Mouse (Mus musculus) erythroblast, embryonic 14.5 days (primary cell): ENCODE results near the gene Glrb. TPM values are rescaled to one million over a fixed set of nuclear protein-coding genes. Genes with fewer than 3 reads are reported as not detected.

ENCODE experiments used
- H3K27me3 ChIP-seq: 2 replicates; pipeline ENCODE4 v1.6.1; 2012; ENCODE audit warnings: inconsistent platforms; ENCODE audit not compliant: control insufficient read depth
- H3K36me3 ChIP-seq: 2 replicates; pipeline ENCODE4 v1.6.1; 2012; ENCODE audit warnings: mild to moderate bottlenecking, inconsistent platforms; ENCODE audit not compliant: control insufficient read depth
- H3K4me1 ChIP-seq: 2 replicates; pipeline ENCODE4 v1.6.1; 2012; ENCODE audit warnings: inconsistent platforms; ENCODE audit not compliant: control insufficient read depth
- H3K4me3 ChIP-seq: replicated peaks from 2 replicates; pipeline ENCODE3; 2012; ENCODE audit warnings: moderate library complexity, mild to moderate bottlenecking, inconsistent platforms
- H3K9me3 ChIP-seq: 2 replicates; pipeline ENCODE4 v1.6.1; 2012; ENCODE audit warnings: low read length, inconsistent platforms, mixed read lengths; ENCODE audit not compliant: control insufficient read depth
- GATA1 ChIP-seq: IDR thresholded peaks from 2 replicates; pipeline ENCODE4 v1.6.1; 2012; ENCODE audit warnings: low read length, inconsistent platforms, mixed read lengths
- TAL1 ChIP-seq: IDR thresholded peaks from 3 replicates; pipeline ENCODE4 v1.6.1; 2012; ENCODE audit warnings: low read length, inconsistent platforms, mixed read lengths
- polyA plus RNA-seq: library from polyadenylated mRNA; stranded (reverse); fragments of >175 nt; gene quantifications from 2 replicates; pipeline ENCODE4 v1.2.3, GENCODE M21; 2012

Glrb gene
- polyA plus RNA-seq, 1 experiment: not detected

DNA sequence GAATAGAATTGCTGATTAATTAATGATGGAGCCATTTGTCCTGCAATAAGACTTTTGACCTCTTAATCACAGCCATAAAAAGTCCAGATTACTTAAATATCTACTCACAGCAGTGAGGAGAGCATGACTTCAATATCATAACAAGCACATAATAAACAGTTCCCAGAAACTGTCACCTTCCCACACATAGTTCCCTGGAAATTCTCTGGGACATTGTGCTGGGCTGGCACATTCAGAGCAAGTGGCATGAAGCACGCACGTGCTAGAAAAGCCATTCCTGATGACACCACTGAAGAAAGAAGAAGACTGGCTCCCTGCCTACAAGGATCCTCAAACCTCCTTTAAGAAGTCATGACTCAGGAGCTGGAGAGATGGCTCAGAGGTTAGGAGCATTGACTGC is 67.8 kb downstream of the Glrb start:
- no peaks in the 10 kb centered on the region for H3K27me3 ChIP-seq

DNA sequence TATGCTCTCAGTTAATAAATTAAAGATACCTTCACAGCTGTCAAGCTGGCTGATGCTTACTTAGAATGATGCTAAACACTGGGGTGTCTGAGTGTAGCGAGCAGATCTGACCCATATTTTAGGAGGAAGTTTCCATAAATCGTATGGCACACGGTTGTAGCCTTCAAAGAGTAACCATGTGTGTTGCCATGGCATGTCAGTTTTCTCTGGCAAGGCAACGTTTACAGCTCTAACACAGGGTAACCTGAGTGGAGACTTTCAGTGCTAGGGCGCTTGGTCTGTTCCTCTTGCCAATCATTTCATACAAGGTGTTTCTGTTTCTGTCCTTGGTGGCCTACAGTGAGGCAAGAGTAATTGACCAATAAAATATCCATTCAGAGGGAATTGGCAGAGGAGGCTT is 73.6 kb downstream of the Glrb start:
- TF ChIP-seq TAL1: no peak
- TF ChIP-seq GATA1: no peak

More for the DNA sequence above, 67.8 kb downstream of the Glrb start:
- H3K4me3 ChIP-seq: no peak overlapping the region
- no peaks in the 10 kb centered on the region for H3K36me3 ChIP-seq
- no peak for TF ChIP-seq GATA1
- no peak for TF ChIP-seq TAL1
- no peaks in the 10 kb centered on the region; the same call in 1 of the 2 replicates for H3K9me3 ChIP-seq
- H3K4me1 ChIP-seq: no peaks in the 10 kb centered on the region

GRCm38 (mm10) chr3:80837583-80837982 is 75.9 kb downstream of the Glrb start:
- Histone ChIP-seq H3K27me3 (no peaks in the 10 kb centered on the region), H3K36me3 (no peaks in the 10 kb centered on the region), H3K9me3 (no peaks in the 10 kb centered on the region), H3K4me3 (no peak overlapping the region), H3K4me1 (no peaks in the 10 kb centered on the region)
- no peak for TF ChIP-seq TAL1

More for the DNA sequence above, 73.6 kb downstream of the Glrb start:
- no peaks in the 10 kb centered on the region for H3K27me3 ChIP-seq
- H3K4me3 ChIP-seq: no peak overlapping the region
- no peaks in the 10 kb centered on the region for H3K9me3 ChIP-seq
- H3K4me1 ChIP-seq: no peaks in the 10 kb centered on the region
- no peaks in the 10 kb centered on the region for H3K36me3 ChIP-seq

DNA sequence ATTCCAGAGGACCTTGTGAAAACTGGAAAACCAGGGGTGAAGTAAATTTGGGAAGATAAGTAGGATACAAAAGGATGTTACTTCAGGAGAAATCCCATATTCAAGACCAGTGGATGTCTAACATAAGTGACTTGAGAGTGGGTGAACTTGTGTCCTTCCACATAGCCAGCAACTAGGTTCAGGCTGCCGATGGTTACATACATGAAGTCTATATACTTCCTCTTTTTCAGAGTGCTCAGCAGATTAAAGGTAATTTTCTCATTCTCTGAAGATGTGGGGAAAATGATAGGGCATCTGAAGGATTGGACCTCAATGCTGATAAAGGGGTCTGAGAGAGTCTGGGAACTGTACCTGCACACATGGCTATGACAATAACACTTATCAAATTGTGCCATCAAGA is 89.5 kb downstream of the Glrb start:
- H3K4me3 ChIP-seq: no peak overlapping the region
- H3K4me1 ChIP-seq: no peaks in the 10 kb centered on the region
- no peaks in the 10 kb centered on the region for H3K27me3 ChIP-seq
- TF ChIP-seq TAL1: no peak
- no peak for TF ChIP-seq GATA1
- no peaks in the 10 kb centered on the region for H3K9me3 ChIP-seq
- no peaks in the 10 kb centered on the region for H3K36me3 ChIP-seq

GRCm38 (mm10) chr3:80818619-80819018 is 94.8 kb downstream of the Glrb start:
- H3K4me3 ChIP-seq: no peak overlapping the region
- no peaks in the 10 kb centered on the region for H3K27me3 ChIP-seq
- no peak for TF ChIP-seq TAL1
- no peak for TF ChIP-seq GATA1
- H3K36me3 ChIP-seq: no peaks in the 10 kb centered on the region
- no peaks in the 10 kb centered on the region for H3K9me3 ChIP-seq
- no peaks in the 10 kb centered on the region for H3K4me1 ChIP-seq

GRCm38 (mm10) chr3:80813734-80814133 is 99.7 kb downstream of the Glrb start:
- Histone ChIP-seq H3K4me3 (no peak overlapping the region), H3K4me1 (no peaks in the 10 kb centered on the region), H3K9me3 (no peaks in the 10 kb centered on the region), H3K36me3 (no peaks in the 10 kb centered on the region), H3K27me3 (no peaks in the 10 kb centered on the region)
- TF ChIP-seq TAL1 (no peak), GATA1 (no peak)

DNA sequence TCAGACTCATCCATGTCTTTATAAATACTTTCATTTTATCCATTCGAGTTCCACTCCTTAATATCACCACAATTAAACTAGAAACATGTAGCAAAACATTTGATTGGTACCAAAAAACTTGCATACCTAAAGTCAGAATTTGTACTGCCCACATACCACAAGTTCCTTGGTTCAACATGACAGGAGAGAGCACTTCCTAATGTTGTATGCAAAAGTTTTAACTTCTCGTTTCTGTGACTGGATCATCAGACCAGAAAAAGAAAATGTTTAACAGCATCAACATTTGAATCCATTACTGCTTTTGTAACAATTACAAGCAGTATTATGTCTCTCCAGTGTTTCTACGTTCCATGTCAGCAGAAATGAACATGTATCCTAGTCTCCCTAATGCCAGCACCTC is 101.2 kb downstream of the Glrb start:
- TF ChIP-seq GATA1 (no peak), TAL1 (no peak)
- no peaks in the 10 kb centered on the region for H3K27me3 ChIP-seq
- H3K4me3 ChIP-seq: no peak overlapping the region
- no peaks in the 10 kb centered on the region for H3K36me3 ChIP-seq
- no peaks in the 10 kb centered on the region for H3K9me3 ChIP-seq
- H3K4me1 ChIP-seq: no peaks in the 10 kb centered on the region

- TF ChIP-seq TAL1 (no peak), GATA1 (no peak)
- no peaks in the 10 kb centered on the region for H3K36me3 ChIP-seq
- H3K4me1 ChIP-seq: no peaks in the 10 kb centered on the region
- H3K27me3 ChIP-seq: peaks cover 25% of the 10 kb centered on the region
- no peak overlapping the region for H3K4me3 ChIP-seq
- no peaks in the 10 kb centered on the region for H3K9me3 ChIP-seq
These were observed 108.1 kb downstream of the Glrb start for GRCm38 (mm10) chr3:80805327-80805726.

- Histone ChIP-seq H3K4me1 (no peaks in the 10 kb centered on the region), H3K27me3 (peaks cover 27% of the 10 kb centered on the region)
These were observed 109.6 kb downstream of the Glrb start for GRCm38 (mm10) chr3:80803811-80804210.

DNA sequence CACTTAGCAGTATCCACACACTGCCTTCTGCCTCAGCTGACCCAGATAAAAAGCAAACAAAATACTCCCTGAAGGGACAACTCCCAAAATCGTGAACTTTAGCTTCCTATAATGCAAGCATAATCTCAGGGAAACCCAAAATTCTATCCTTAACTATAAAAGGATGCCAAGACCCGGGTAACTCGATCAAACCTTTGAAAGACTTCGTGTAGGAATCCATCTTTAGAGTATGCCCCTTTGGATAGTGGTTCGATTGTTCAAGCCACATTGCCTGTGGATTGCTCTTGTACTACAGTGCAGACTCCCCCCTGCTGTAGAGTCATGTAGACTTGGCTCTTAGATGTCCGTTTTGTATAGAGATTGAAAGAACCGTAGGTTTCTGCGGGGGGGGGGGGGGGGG is 110.2 kb downstream of the Glrb start:
- H3K27me3 ChIP-seq: peaks cover 27% of the 10 kb centered on the region
- no peaks in the 10 kb centered on the region for H3K4me1 ChIP-seq
- no peaks in the 10 kb centered on the region for H3K36me3 ChIP-seq
- H3K9me3 ChIP-seq: no peaks in the 10 kb centered on the region
- TF ChIP-seq GATA1 (no peak), TAL1 (no peak)
- H3K4me3 ChIP-seq: no peak overlapping the region

More at GRCm38 (mm10) chr3:80803811-80804210, 109.6 kb downstream of the Glrb start:
- H3K4me3 ChIP-seq: no peak overlapping the region
- no peak for TF ChIP-seq GATA1
- no peaks in the 10 kb centered on the region for H3K36me3 ChIP-seq
- H3K9me3 ChIP-seq: no peaks in the 10 kb centered on the region
